Mouse (Mus musculus): ENCODE results near the gene Pcmt1.

GRCm38 (mm10) chr10:7620723-7621122, 60.2 kb downstream of the Pcmt1 start:
- TF ChIP-seq CTCF (IDR thresholded peaks at IDR 0.05; ENCODE audit: low read depth): no peak
- TF ChIP-seq EP300 (IDR thresholded peaks at IDR 0.05; ENCODE audit: low read depth): no peak
